Mouse (Mus musculus): ENCODE measurements around the gene Vgf. TPM values are rescaled to one million over a fixed set of nuclear protein-coding genes. Genes with fewer than 3 reads are reported as not detected.

Vgf gene
- polyA plus RNA-seq, 1 experiment from 2014 or later: 1.0 TPM

DNA sequence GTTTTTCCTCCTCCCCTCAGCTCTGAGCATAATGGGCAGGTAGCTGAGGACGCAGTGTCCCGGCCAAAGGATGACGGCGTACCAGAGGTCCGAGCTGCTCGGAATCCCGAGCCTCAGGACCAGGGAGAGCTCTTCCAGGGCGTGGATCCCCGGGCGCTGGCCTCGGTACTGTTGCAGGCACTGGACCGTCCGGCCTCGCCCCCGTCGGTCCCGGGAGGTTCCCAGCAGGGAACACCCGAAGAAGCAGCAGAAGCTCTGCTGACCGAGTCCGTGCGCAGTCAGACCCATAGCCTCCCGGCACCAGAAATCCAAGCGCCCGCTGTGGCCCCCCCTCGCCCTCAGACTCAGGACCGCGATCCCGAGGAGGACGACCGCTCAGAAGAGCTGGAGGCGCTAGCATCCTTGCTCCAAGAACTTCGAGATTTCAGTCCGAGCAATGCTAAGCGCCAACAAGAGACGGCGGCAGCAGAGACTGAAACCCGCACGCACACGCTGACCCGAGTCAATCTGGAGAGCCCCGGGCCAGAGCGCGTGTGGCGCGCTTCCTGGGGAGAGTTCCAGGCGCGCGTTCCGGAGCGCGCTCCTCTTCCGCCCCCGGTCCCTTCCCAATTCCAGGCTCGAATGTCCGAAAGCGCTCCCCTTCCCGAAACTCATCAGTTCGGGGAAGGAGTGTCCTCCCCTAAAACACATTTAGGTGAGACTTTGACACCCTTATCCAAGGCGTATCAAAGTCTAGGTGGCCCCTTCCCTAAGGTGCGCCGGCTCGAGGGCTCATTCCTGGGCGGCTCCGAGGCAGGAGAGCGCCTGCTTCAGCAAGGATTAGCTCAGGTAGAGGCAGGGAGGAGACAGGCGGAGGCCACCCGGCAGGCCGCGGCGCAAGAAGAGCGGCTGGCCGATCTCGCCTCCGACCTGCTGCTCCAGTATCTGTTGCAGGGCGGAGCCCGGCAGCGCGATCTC is 5.2 kb downstream of the Vgf start:
- H3K27me3 ChIP-seq: peaks cover 62% of the 10 kb centered on the region
- H3K9ac ChIP-seq: peak overlapping the region; percentile 63
- no peak for ATAC-seq

DNA sequence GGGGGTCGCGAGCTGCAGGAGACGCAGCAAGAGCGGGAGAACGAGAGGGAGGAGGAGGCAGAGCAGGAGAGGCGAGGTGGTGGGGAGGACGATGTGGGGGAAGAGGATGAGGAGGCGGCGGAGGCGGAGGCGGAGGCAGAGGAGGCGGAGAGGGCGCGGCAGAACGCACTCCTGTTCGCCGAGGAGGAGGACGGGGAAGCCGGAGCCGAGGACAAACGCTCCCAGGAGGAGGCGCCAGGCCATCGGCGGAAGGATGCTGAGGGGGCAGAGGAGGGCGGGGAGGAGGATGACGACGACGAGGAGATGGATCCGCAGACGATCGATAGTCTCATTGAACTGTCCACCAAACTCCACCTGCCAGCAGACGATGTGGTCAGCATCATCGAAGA is 5.8 kb downstream of the Vgf start:
- H3K4me3 ChIP-seq: peak overlapping the region; percentile 51
- H3K4me1 ChIP-seq: peaks cover 36% of the 10 kb centered on the region
- WGBS: under 1% methylated on average over 33 of the region's 33 CpGs
- peaks cover 17% of the 10 kb centered on the region for H3K36me3 ChIP-seq (ENCODE audit: poor library complexity, severe bottlenecking)
- H3K9ac ChIP-seq: peak overlapping the region; percentile 63
- no peaks in the 10 kb centered on the region for H3K9me3 ChIP-seq (replicated peaks)
- H3K27ac ChIP-seq: no peak overlapping the region
- ATAC-seq: peak; percentile 1; the same call in 1 of the 2 replicates
- H3K27me3 ChIP-seq: peaks cover 55% of the 10 kb centered on the region
- peak overlapping the region; percentile 99 for H3K4me2 ChIP-seq

More for the DNA sequence above, 5.2 kb downstream of the Vgf start:
- peak overlapping the region; percentile 51 for H3K4me3 ChIP-seq
- H3K4me1 ChIP-seq: peaks cover 36% of the 10 kb centered on the region
- no peak overlapping the region for H3K27ac ChIP-seq
- peaks cover 11% of the 10 kb centered on the region for H3K36me3 ChIP-seq (ENCODE audit: poor library complexity, severe bottlenecking)
- H3K9me3 ChIP-seq (replicated peaks): no peaks in the 10 kb centered on the region
- peak overlapping the region; percentile 99 for H3K4me2 ChIP-seq
- 1% methylated on average over 78 of the region's 78 CpGs for WGBS

DNA sequence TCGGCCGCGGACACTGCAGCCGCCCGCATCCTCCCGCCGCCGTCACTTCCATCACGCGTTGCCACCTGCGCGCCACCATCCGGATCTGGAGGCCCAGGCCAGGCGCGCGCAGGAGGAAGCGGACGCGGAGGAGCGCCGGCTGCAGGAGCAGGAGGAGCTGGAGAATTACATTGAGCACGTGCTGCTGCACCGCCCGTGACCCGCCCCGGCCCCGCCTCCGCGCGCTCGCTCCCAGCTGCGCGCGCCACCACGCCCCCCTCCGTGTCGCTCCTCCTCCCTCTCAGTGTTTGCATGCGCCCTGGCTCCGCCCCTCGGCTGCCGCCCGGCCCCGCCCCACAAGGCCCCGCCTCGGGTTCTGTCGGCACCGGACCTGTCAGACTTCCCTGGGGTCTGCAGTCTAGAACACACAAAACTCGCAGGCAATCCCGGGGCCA is 6.5 kb downstream of the Vgf start:
- H3K27me3 ChIP-seq: peaks cover 49% of the 10 kb centered on the region
- under 1% methylated on average over 28 of the region's 49 CpGs for WGBS

DNA sequence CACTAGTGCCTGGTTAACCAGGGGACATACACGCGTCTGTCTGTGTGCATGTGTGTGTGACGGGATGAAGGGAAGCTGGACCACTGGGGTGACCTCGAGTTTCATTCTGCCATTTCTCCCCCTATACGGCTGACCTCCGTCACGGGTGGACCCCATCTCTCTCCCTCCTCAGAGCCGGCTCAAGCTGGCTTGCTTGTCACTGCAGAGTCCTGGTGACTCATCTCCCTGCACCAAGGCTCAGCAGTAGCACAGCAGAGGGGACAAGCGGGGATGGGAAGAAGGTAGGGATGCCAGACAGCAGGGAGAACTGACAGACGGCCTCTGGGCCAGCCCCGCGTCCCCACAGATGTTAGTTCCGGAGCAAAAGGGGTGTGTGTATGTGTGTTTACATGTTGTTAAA is 10.0 kb downstream of the Vgf start:
- H3K27ac ChIP-seq: no peak overlapping the region
- H3K4me2 ChIP-seq: no peak overlapping the region
- ATAC-seq: no peak
- H3K4me1 ChIP-seq: peaks cover 14% of the 10 kb centered on the region
- no peaks in the 10 kb centered on the region for H3K9me3 ChIP-seq (replicated peaks)
- no peak overlapping the region for H3K9ac ChIP-seq
- peaks cover 57% of the 10 kb centered on the region for H3K36me3 ChIP-seq (ENCODE audit: poor library complexity, severe bottlenecking)
- 88% methylated on average over 13 of the region's 13 CpGs for WGBS
- H3K27me3 ChIP-seq: peaks cover 15% of the 10 kb centered on the region
- H3K4me3 ChIP-seq: no peak overlapping the region

More for the DNA sequence above, 6.5 kb downstream of the Vgf start:
- peak; percentile 77 for ATAC-seq
- Histone ChIP-seq H3K27ac (peak overlapping the region; percentile 12; the same call in 1 of the 2 replicates), H3K9me3 (replicated peaks) (no peaks in the 10 kb centered on the region), H3K4me1 (peaks cover 36% of the 10 kb centered on the region), H3K4me2 (peak overlapping the region; percentile 99), H3K9ac (peak overlapping the region; percentile 63), H3K4me3 (peak overlapping the region; percentile 51), H3K36me3 (ENCODE audit: poor library complexity, severe bottlenecking) (peaks cover 24% of the 10 kb centered on the region)

DNA sequence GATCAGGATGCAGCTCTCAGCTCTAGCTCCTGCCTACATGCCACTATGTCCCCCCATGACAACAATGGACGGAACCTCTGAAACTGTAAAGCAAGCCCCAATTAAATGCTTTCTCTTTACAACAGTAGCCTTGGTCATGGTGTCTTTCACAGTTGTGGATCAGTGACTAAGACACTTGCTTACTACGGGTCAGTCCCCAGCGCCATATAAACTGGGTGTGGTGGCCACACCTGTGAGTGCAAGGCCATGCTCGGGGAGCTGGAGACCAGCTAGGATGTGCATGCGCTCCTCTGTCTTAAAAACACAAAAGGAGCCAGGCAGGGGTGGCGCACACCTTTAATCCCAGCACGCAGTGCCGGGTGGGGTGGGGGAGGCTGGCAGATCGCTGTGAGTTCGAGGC is 13.3 kb downstream of the Vgf start:
- ATAC-seq: no peak

DNA sequence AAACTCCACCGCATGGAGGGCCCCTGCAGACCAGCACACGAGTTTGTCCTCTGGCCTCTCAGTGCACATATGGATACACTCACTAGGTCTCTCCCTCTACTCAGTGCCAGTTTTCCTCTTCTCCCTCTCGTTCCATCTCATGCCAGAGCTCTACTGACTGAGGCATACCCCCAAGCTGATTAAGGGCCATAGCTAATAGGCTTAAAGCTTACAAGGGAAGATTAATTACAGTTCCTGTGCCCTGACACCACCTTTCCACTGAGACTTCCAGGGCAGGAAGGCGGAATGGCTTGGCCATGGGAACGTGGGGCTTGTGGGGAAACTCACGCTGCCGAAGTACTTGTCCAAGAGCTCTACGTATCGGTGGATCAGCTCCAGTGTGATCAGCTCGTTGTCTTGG is 15.2 kb downstream of the Vgf start:
- WGBS: 89% methylated on average over 10 of the region's 10 CpGs
- H3K4me2 ChIP-seq: no peak overlapping the region
- no peak for ATAC-seq
- H3K4me1 ChIP-seq: peaks cover 15% of the 10 kb centered on the region
- H3K9ac ChIP-seq: no peak overlapping the region
- no peak overlapping the region for H3K27ac ChIP-seq
- H3K4me3 ChIP-seq: no peak overlapping the region
- H3K9me3 ChIP-seq (replicated peaks): no peaks in the 10 kb centered on the region
- H3K27me3 ChIP-seq: no peaks in the 10 kb centered on the region
- peaks cover 63% of the 10 kb centered on the region for H3K36me3 ChIP-seq (ENCODE audit: poor library complexity, severe bottlenecking)

More for the DNA sequence above, 13.3 kb downstream of the Vgf start:
- peaks cover 74% of the 10 kb centered on the region for H3K36me3 ChIP-seq (ENCODE audit: poor library complexity, severe bottlenecking)
- no peak overlapping the region for H3K4me2 ChIP-seq
- H3K27me3 ChIP-seq: 0 out of 2 replicates have a peak, but pooled peaks cover under 1% of the 10 kb centered on the region
- WGBS: 93% methylated on average over 10 of the region's 10 CpGs
- H3K9me3 ChIP-seq (replicated peaks): no peaks in the 10 kb centered on the region
- H3K4me1 ChIP-seq: peaks cover 1% of the 10 kb centered on the region
- no peak overlapping the region for H3K9ac ChIP-seq
- H3K27ac ChIP-seq: no peak overlapping the region
- H3K4me3 ChIP-seq: no peak overlapping the region

DNA sequence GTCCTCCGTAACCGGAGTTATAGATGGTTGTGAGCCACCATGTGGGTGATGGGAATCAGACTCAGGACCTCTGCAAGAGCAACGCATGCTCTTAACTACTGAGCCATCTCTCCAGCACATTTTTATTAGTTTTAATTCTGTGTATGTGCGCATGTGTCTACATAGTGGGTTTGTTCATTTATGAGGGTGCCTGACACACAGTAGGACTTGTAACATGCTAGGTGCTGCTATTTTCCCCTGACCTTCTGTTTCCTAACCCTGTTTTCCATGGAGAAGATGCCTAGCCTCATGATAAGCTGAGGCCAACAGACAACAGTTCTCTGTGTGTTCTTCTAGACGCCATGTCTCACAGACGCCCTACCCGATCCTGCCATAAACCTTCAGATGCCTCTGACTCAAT is 17.8 kb downstream of the Vgf start:
- 96% methylated on average over 7 of the region's 7 CpGs for WGBS
- no peak for ATAC-seq
- no peak overlapping the region for H3K27ac ChIP-seq

DNA sequence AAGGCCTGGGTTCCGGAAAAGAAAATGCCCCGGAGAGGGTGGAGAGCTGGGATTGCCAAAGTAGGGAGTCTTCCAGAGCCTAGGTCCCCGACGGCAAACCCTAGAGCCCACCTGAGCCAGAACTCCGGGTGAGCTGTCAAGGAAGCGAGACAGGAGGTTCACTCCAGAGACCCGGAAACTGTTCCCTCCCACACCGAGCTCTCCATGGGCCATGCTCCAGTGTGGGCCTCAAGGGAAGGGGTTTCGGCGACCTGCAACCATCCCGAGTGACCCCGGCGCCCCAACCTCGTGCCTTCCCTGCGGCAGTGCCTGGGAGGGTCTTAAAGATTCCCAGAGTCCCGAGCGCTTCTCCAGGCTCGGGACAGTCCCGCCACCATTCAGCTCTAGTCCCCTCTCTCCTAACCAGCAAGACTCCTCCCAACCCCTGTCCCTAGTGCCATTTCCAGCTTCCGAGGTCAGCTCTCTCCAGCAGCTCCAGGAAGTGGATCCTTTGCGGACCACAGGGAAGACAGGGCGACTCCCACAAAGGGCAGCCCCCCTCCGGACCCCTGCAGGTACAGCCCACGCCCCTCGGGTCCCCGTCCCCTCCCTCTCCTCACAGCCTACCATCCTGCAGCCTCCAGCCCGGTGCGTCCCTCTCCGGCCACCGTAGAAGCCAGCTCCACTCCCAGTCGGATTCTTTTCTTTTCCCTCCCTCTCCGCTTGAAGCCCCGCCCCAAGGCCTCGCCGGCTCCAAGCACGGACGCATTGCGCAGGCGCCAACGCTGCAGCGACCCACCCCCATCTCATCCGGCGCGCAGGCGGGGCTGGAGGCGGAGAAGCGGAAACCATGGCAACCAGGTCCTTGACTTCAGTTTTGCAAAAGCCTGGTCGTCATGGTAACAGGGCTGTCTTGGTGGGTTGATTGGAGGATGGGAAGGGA is 19.5 kb downstream of the Vgf start, which contains the start of gene Ap1s1:
Ap1s1 (minus strand) TSS at position 734 of the 922 bp plus-strand sequence.
- WGBS: under 1% methylated on average over 46 of the region's 48 CpGs
- Histone ChIP-seq H3K9me3 (replicated peaks) (no peaks in the 10 kb centered on the region), H3K27me3 (no peaks in the 10 kb centered on the region), H3K9ac (peak within 1 kb of the TSS; percentile 87), H3K36me3 (ENCODE audit: poor library complexity, severe bottlenecking) (peaks cover 21% of the 10 kb centered on the region), H3K4me2 (peak within 1 kb of the TSS; percentile 91), H3K4me3 (peak within 1 kb of the TSS; percentile 76), H3K27ac (peak within 1 kb of the TSS; percentile 72), H3K4me1 (peaks cover 18% of the 10 kb centered on the region)
- ATAC-seq: peak; percentile 93

More for the DNA sequence above, 17.8 kb downstream of the Vgf start:
- no peaks in the 10 kb centered on the region for H3K9me3 ChIP-seq (replicated peaks)
- H3K9ac ChIP-seq: no peak overlapping the region
- H3K27me3 ChIP-seq: no peaks in the 10 kb centered on the region
- H3K4me1 ChIP-seq: peaks cover 18% of the 10 kb centered on the region
- no peak overlapping the region for H3K4me3 ChIP-seq
- no peak overlapping the region for H3K4me2 ChIP-seq
- peaks cover 37% of the 10 kb centered on the region for H3K36me3 ChIP-seq (ENCODE audit: poor library complexity, severe bottlenecking)

DNA sequence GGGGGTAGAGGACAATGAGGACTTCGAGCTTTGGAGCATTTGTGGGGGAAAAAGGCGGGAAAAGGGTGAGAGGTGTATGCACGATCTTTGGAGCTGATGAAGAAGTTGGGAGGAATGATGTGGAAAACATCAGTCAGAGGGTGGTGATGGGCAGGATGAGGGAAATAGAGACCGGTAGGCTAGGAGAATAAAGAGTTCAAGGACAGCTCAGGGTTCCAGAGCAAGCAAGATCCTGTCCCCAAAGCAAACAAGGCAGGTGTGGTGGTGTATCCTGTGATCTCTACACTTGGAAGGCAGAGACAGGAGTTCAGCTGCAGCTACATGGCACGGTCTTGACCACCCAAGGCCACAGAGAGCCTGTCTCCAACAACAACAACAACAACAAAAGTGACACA is 20.1 kb downstream of the Vgf start:
- Histone ChIP-seq H3K36me3 (ENCODE audit: poor library complexity, severe bottlenecking) (peaks cover 16% of the 10 kb centered on the region), H3K4me3 (peak overlapping the region; percentile 76), H3K4me2 (peak overlapping the region; percentile 91), H3K27me3 (no peaks in the 10 kb centered on the region), H3K9me3 (replicated peaks) (no peaks in the 10 kb centered on the region), H3K9ac (no peak overlapping the region), H3K4me1 (peaks cover 18% of the 10 kb centered on the region), H3K27ac (peak overlapping the region; percentile 63)
- WGBS: 20% methylated on average over 5 of the region's 5 CpGs
- ATAC-seq: no peak; the same call in 1 of the 2 replicates

DNA sequence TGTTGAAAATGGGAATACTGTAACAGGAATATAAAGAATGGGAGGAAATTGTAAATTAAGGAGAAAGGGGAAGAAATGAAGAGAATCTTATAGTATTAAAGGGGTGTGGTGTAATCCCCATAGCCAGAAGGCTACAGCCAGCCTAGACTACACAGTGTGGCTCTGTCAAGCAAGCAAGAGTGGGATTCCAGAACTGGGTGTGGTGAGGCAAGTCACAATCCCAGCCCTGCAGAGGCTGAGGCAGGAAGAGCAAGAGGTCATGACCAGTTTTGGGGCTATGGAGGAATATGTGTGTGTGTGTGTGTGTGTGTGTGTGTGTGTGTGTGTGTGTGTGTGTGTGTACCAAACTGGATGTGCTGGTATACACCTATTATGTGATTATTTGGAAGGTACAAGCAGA is 20.8 kb downstream of the Vgf start:
- Histone ChIP-seq H3K9ac (no peak overlapping the region), H3K36me3 (ENCODE audit: poor library complexity, severe bottlenecking) (peaks cover 10% of the 10 kb centered on the region), H3K27ac (no peak overlapping the region), H3K4me2 (no peak overlapping the region), H3K4me1 (peaks cover 18% of the 10 kb centered on the region), H3K4me3 (no peak overlapping the region), H3K9me3 (replicated peaks) (no peaks in the 10 kb centered on the region), H3K27me3 (no peaks in the 10 kb centered on the region)
- ATAC-seq: no peak

DNA sequence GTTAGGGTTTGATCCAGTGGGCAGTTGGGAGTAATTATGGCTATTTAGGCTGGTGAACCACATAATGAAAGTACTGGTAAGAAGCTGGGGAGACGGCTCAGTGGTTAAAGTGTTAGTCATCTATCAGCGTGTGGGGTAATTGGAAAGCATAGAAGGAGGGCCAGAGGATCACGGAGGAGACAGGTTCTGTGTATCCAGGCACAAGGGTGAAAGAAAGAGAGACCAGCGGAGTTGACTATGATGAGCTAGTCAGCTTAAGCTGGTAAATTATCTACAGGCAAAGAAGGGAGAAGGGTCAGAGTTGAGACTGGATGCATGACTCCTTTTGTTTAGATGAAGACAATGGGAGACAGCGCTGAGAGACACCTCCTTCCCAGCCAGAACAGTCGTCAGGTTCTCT is 24.9 kb downstream of the Vgf start:
- no peak for ATAC-seq
- H3K4me3 ChIP-seq: no peak overlapping the region
- no peak overlapping the region for H3K4me2 ChIP-seq
- 60% methylated on average over 6 of the region's 6 CpGs for WGBS
- H3K9me3 ChIP-seq (replicated peaks): no peaks in the 10 kb centered on the region
- no peaks in the 10 kb centered on the region for H3K36me3 ChIP-seq (ENCODE audit: poor library complexity, severe bottlenecking)
- H3K27me3 ChIP-seq: no peaks in the 10 kb centered on the region
- no peak overlapping the region for H3K9ac ChIP-seq
- peaks cover 6% of the 10 kb centered on the region for H3K4me1 ChIP-seq
- no peak overlapping the region; the same call in 1 of the 2 replicates for H3K27ac ChIP-seq
